Mouse (Mus musculus): ENCODE measurements around the gene Asna1.

DNA sequence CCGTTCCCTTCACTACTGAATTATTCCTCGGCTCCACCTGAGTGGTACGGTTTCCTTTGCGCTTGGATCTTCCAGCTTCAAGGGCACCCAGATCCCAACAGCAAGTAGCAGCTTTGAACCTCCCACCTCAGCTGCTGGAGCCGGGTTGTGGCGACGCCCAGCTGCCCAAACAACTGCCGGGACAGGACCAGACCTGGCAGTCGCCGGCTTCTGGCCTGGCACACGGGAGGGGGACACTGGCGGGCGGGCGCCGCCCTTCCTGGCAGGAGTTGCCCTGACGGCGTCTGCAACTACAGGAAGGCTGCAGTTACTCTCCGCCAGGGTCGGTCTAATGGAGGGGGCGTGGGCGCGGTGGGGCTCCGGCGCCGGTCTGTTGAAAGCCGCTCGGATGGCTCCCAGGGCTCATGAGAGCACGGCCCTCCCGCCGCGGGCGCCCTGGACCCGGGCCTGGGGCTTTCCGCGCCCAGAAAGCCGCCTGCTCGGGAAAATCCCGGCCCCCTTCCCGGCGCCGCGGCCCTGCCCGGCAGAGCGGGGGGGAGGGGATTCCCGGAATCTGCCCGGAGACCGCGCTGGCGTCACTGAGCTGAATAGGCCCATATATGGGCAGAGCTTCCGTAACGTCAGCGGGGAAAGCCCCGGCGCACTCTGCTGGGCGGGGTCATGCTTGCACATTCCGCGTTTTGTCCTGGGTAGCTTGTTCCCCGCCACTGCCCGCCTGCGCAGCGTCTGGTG is 48.9 kb downstream of the Asna1 start:
- peak; percentile 17 for TF ChIP-seq CTCF (IDR thresholded peaks at IDR 0.05)
- peak; percentile 44; the same call in 1 of the 2 replicates for TF ChIP-seq POLR2A (IDR thresholded peaks at IDR 0.05; ENCODE audit: insufficient read depth, low read depth, low read length)
